Mouse (Mus musculus) heart, postnatal 36 days (tissue): ENCODE measurements around the gene Des. TPM values are rescaled to one million over a fixed set of nuclear protein-coding genes. Genes with fewer than 3 reads are reported as not detected.

ENCODE experiments used
- DNase-seq, 2 experiments: peaks; one replicate each; pipeline ENCODE4 v3.0.0; 2021 to 2022
- intact Hi-C: fragments of 180-260 bp; cut with DNase I; formaldehyde crosslinking; loops from one replicate; pipeline ENCODE4 v1.15.1; 2025
- total RNA-seq, 2 experiments: library from RNA; stranded (reverse); gene quantifications; 2 replicates each; pipeline ENCODE4 v1.2.3; 2021

Gene Des
- total RNA-seq = 1,000 to 10,000 TPM; 1,347 to 1,420 TPM

DNA sequence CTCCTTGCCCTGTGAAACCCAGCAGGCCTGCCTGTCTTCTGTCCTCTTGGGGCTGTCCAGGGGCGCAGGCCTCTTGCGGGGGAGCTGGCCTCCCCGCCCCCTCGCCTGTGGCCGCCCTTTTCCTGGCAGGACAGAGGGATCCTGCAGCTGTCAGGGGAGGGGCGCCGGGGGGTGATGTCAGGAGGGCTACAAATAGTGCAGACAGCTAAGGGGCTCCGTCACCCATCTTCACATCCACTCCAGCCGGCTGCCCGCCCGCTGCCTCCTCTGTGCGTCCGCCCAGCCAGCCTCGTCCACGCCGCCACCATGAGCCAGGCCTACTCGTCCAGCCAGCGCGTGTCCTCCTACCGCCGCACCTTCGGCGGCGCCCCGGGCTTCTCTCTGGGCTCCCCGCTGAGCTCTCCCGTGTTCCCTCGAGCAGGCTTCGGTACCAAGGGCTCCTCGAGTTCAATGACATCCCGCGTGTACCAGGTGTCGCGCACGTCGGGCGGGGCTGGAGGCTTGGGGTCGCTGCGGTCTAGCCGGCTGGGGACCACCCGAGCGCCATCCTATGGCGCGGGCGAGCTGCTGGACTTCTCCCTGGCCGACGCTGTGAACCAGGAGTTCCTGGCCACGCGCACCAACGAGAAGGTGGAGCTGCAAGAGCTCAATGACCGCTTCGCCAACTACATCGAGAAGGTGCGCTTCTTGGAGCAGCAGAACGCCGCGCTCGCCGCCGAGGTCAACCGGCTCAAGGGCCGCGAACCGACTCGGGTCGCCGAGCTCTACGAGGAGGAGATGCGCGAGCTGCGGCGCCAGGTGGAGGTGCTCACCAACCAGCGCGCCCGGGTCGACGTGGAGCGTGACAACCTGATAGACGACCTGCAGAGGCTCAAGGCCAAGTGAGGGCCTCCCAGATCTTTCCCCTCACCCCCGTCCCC is at the start of gene Des:
Gene Des, plus strand, starts transcription at position 218 of the 920 bp plus-strand sequence.
- intact Hi-C loops = no loop called here
- peak; percentile 76 to 80 for DNase-seq

DNA sequence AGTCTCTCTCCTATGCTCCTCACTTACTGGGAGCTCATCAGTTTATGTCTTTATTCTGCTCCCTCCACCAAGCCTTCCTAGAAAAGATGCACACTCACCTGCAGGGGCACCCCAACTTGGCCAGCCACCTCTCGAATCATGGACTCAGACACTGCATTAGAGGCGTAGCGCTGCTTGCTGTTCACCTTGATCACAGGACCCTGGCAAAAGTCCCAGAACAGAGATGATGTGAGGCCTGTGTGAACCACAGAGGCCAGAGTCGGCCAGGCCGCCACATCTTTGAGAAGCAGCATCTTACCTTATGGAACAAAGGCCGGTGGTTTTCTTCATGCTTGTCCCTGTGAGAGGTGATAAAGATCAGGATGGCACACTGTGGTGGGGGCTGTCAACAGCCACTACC is 48.4 kb upstream of the Des start:
- intact Hi-C loops = loop anchor here (5.0 kb wide), 2 partner anchors 79 to 709 kb away; partner anchors contain the start of genes A630095N17Rik, Rnf25 and Stk36
- DNase-seq = no peak

DNA sequence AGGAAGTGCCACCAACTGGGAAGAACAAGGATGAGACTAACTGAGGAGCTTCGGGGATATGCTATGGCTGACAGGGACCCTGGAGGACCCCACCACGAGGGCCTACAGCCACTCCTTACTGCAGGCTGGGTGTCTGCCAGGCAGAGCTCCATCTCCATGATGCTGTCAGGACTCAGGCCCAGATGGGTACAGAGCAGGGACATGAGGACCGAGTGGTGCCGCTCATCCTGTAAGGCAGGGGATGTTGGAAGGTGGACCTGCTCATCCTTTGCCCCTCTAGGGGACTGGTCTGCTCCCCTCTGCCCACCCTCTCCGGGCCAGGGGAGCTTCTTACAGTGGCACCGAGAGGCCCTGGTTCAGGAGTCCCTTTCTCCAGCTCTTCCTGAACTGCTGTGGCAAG is 45.1 kb upstream of the Des start:
- DNase-seq = no peak
- intact Hi-C loops = loop anchor here (5.0 kb wide), 3 partner anchors 103 to 728 kb away; partner anchors contain the start of genes Ankzf1, Atg9a, Bcs1l and Glb1l

DNA sequence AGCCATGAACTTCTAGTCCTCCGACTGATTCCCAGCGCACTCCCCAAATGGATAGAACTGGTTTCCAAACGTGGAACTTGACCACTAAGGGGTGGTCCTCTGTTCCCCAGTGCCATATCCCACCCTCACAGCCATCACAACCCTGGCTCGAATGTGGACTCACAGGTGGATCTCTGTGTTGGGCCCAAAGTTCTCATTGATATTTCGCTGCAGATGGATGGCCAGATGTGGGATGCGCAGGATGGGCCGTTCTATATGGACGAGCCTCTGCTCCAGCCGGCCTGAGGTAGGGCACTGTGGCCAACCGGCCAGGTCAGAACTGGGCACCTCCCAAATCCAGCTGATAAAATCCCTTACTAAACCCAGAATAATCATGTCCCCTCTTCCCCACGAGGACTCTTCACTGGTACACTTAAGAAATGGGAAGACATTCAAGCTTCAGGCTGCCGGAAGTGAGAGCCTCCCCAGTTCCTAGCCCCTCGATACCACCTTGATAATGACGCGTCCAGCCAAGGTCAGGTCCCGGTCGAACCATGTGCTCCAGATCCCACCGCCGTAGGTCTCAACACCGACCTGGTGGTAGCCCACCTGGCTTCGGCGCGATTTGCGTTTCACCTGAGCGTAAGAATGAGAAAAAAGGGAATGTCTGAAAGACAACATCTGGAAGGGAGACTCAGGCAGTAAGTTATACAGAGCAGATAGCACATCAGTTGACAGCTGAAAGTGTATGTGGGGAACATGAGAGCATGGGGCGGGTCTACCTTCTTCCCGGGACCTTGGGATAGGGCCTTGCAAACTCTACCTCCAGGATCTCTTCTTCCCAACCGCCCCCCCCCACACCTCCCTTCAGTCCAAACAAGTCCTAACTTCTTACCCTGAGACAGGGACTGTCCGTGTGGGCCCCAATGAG is 44.4 kb upstream of the Des start:
- DNase-seq = no peak
- intact Hi-C loops = loop anchor here (5.0 kb wide), 3 partner anchors 103 to 728 kb away; partner anchors contain the start of genes Ankzf1, Atg9a, Bcs1l and Glb1l

DNA sequence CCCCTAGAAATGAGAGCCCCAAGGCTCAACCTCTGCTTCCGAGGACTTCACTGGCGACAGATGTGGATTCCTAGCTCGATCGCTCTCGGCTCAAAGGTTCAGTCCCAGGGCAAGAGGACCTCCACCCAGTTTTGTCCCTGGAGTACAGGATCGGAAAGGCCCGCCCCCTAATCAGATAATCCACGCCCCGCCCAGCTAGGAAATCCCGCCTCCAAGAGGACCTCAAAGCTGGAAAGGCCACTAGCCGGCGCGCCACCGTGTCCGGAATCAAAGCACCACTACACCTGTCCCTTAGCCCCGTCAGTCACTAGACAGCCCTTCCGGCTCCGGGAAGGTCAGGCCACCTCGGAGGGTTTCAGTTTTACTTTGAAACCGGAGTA is 43.3 kb upstream of the Des start:
- intact Hi-C loops = loop anchor here (5.0 kb wide), 3 partner anchors 105 to 730 kb away; partner anchors contain the start of genes Ankzf1, Atg9a, Bcs1l and Glb1l
- peak; percentile 88 for DNase-seq

DNA sequence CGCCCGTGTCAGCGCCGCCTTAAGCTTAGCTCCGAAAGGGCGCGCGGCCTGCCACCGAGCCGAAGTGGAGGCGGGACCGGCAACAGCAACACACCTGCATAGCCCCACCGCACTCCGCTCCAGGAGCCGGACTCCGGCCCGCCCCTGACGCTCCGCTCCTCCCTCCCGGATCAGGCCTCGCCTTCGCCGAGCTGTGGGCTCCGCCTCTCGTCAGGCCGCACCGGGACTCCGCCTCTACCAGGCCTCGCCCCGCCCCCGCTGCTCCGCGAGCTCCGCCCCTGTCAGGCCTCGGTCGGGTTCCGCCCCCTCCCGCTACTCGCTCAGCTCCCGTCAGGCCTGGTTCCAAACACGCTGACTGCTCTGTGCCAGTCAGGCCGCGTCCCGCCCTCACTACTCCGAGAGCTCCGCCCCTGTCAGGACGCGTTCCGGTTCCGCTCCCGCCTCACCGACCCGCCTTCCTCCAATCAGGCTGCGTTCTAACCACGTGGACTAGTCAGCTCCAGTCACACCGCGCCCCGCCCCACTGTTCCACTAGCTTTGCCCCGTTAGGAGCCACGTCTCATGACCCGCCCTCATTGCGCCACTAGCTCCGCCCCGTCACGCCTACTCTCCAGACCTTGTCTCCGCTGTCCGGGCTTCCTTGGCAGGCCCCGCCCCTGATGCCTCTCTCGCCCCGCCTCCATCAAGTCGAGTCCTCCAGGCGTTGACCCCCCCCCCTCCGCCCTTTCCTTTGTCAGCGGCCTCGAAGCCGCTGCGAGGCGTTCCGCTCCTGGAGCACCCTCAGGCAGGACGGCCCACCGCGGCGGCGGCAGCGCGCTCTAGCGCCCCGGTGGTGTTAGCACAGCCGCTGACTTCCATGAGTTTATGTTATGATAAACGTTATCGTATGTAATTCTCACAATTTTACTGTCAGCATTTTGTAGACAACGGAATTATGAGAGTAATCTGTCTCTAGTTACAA is 42.6 kb upstream of the Des start, which contains the start of gene Dnpep:
Gene Dnpep, minus strand, starts transcription at position 750 of the 961 bp plus-strand sequence.
- DNase-seq = peak; percentile 100
- intact Hi-C loops = loop anchor here (5.0 kb wide), 3 partner anchors 105 to 730 kb away; partner anchors contain the start of genes Ankzf1, Atg9a, Bcs1l and Glb1l

DNA sequence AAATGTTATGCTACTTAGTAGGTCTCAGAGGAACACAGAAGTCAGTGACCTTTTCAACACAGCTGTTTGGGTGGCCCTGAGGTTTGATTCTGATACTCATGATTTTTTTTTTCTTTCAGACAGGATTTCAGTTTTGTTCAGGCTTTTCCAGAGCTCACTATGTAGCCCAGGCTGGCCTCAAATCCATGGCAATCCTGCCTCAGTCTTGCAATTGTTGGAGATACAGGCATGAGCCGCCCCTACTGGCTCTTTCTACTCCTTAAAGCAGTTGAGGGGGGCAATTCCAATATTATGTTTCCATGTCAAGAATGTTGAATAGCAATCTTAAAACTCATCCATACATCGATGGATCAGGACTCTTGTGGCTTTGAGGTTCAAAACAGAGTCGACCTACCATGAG is 41.8 kb upstream of the Des start:
- no peak for DNase-seq
- intact Hi-C loops = loop anchor here (5.0 kb wide), 3 partner anchors 106 to 731 kb away; partner anchors contain the start of genes Ankzf1, Atg9a, Bcs1l and Glb1l

DNA sequence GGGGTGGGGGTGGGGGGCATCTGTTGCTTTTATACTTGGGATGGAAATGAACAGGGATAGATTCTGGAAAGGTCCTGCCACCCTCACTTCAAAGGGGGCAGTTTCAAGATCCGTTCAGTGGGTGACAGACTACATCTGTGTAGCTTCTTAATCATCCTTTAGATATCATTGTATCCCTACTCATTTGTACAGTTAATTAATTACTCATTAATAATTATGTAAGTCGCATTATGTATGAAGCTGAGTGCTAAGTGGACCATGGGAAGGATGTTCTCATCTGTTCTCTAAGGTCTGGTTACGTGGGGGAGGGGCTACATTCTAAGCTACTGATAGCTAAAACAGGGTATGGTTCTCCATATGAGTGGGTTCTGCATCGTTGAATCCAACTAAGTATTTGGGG is 41.4 kb upstream of the Des start:
- intact Hi-C loops = loop anchor here (5.0 kb wide), 3 partner anchors 106 to 731 kb away; partner anchors contain the start of genes Ankzf1, Atg9a, Bcs1l and Glb1l
- no peak for DNase-seq

DNA sequence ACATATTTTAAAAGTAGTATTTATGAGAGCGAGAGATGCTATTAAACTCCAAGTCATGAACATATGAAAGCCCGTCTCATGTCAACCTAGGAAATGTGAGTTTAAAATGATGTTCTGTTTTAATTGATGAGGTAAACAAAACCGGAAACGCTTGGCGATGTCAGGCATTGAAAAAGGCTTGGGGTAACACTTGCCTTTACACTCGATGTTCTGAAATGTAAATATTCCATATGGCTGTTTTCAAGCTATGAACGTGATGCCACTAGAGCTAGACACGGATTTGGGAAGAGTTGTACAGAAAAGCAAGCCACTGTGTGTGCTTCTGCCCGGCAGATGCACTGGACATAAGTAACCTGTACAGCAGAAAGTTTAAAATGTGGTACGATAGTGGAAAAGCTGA is 41.0 kb upstream of the Des start:
- intact Hi-C loops = loop anchor here (5.0 kb wide), 3 partner anchors 107 to 732 kb away; partner anchors contain the start of genes Ankzf1, Atg9a, Bcs1l and Glb1l

DNA sequence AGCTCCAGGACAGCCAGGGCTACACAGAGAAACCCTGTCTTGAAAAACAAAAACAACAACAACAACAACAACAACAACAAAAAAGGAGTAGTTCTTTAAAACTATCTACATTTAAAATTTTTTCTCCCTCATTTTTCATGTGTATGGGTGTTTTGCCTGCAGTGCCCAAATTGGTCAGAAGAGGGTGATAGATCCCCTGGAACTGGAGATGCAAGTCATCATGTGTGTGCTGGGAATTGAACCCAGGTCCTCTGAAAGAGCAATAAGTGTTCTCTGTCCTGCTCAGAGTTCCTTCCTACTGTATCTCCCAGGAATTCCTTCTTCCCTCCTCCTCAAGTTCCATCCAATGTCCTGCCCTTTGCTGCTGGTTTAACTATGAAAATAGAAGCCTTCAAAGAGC is 32.7 kb upstream of the Des start:
- DNase-seq = no peak
- intact Hi-C loops = no loop called here

More for the DNA sequence above, 41.0 kb upstream of the Des start:
- DNase-seq = no peak

DNA sequence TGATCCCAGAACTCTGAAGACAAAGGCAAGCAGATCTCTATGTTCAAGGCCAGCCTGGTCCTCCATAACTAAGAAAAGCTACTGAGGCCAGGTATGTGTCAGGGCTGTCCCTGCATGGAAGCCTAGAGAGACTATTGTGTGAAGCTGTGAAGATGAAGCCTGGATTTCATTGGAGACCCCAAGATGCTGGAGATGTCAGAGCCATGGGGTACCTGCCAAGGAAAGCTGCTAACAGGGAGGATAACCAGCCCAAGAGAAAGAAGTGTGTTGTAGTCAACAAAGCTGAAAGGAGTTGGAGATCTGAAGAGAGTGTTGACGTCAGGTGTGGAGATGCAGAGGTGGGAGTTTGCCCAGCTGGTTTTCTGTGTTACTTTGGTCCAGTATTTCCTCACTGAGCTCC is 28.9 kb upstream of the Des start:
- DNase-seq = no peak
- intact Hi-C loops = no loop called here

DNA sequence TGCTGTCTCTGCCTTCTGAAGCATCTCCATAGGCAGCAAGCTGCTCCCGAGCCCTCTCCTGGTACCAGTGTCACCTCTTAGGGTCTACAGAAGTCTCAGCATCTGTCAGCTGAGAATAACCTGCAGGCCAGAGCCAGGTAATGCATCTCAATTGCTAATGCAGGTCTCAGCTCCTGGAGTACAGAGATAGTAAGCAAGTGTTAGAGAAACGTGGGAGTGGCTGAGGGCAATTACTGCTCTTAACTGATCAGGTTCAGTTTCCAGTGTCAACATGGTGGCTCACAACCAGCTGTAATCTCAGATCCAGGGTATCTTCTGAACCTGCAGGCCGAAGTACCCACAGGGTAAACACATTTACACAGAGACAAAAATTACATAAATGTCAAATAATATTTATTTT is 23.7 kb upstream of the Des start:
- intact Hi-C loops = no loop called here
- DNase-seq = no peak

DNA sequence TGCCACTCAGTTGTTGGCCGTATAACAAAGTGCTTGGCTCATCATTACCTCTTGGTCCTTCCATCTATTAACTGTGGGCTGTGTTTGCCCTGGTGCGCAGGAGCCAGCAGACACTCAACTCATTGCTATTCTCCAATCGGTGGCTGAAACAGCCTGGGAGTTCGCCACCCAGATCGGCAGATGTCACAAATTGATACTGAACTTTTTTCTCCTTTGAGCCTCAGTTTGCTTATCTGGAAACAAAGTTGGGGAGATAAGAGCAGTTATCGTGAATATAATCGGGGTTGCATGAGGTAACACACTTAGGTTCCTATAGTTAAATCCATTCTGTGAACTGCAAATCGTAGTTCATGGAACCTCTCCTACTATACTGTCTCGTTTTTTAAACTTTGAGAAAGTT is 23.0 kb upstream of the Des start:
- intact Hi-C loops = no loop called here
- DNase-seq = no peak

DNA sequence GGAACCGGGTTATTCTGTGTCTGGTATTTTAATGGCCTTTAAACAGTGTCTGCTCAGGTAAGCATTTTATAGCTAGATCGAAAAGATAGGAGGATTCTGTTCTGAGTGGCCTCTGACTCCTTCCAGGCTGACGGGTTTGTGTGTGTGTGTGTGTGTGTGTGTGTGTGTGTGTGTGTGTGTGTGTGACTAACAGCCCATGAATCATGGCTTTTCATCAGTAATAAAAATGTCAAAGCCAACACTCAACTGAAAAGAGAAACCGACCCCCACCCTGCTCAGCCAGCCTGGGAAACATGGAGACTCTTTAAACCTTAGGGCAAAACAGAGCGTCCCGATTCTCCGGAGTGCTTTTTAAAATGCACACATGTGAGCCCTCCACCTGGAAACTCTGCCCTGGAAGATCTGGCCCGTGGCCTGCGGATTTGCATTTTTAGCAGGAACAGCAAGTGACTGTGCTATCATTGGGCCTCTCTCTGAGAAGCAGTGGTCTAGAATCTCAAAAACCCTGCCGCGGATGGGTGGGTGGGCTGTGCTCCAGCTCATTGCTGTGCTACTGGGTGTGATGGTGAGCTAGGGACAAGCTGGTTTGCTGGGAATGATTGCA is 21.9 kb upstream of the Des start:
- no peak for DNase-seq
- intact Hi-C loops = no loop called here

DNA sequence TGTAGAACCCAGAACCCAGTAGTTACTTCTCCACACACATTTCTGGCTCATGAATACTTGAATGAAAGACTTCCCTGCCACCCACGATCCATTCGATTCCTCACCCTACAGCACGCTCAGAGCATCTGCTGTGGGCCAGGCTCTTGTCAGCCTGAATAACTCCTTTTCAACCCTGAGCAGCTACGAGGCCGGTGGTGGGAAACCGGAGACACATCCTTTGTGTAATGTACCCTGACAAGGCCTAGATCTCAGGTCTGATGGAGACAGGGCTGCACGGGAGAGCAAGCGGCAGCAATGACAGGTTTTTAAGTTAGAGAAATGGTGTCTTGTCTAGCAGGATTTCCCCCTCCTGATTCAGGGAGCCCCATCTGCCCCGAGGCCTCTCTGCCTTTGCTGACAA is 20.8 kb upstream of the Des start:
- DNase-seq = no peak
- intact Hi-C loops = no loop called here

DNA sequence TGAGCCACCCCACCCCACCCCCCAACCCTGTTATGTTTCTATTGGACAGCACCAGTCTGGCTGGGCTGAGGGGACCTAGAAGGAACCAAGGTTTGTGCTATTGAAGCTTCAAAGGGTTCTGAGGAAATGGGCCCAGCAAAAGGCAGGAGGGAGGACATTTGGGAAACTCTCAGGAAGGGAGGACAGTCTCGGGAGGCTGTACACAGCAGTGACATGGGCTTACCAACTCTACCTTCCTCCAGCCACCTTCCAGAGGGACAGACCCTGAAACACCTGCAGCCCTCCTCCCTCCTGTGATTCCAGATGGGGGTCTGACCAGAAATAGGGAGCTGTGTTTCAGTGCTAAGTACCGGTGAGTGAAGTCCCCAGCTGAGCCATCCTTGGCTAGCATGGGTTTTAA is 19.6 kb upstream of the Des start:
- DNase-seq = no peak
- intact Hi-C loops = loop anchor here (5.0 kb wide), 1 partner anchor 257 kb away; no protein-coding TSS in a partner anchor

DNA sequence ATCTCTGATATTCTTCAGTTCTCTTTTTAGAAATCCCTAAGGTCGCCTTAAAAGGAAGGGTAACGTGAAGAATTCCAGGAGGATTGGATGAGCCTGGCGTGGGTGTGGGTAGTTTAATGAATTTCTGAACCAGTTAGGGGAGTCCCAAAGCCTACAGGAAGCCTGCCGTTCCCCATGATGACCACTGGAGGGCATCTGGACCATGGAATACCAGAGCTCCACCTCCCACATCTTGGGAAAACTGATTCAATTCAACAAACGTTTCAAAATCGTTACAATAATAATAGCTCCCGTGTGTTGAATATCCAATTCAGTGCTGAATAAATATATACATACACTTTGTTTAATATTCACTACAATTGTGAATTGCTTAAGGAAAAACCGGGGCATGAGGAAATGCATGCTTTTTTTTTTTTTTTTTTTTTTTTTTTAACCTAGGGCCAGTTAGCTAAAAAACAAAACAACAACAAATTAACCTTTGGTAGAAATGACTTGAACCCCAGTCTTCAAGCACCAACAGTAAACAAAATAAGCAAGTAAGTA is 17.2 kb upstream of the Des start:
- intact Hi-C loops = loop anchor here (1.0 to 5.0 kb wide), 2 partner anchors 124 to 254 kb away; no protein-coding TSS in a partner anchor
- peak; percentile 64 to 66 for DNase-seq

DNA sequence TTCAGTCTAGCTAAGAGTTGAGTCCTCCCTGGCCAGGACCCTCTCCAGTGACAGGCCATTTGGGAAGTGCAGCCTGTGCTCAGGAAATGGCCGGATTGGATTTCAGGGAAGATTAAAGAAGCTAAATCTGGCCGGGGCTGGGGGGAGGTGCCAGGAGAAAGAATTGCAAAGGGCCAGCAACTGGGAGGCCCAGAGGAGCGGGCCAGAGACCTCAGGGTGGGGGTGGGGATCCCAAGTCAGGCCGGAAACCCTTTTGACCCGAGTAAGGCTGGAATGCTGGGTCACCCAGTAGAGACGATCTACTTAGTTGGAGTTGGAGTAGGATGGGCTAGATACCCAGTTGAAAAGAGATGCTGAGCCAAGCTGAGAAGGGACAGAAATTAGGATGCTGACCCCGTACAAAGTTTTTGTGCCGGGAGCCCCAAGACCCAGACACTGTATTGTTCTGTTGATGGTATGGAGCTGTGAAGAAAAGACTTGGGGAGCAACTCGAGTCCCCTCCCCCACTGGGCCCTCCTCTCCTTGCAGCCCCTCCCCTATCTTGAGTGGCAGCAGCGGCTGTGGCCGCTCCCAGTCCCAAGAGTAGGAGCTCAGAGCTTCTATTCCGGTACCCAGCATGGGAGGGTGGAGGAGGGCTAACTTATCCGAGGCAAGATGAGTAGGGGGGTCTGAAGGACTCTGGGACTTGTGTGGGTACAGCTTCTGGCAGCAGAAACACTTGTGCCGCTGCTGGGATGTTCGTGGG is 15.7 kb upstream of the Des start:
- DNase-seq = peak in 1 of 2 experiments; percentile 29
- intact Hi-C loops = loop anchor here (5.0 kb wide), 2 partner anchors 43 to 253 kb away; no protein-coding TSS in a partner anchor
